Mouse (Mus musculus): ENCODE measurements around the gene Myo16.

DNA sequence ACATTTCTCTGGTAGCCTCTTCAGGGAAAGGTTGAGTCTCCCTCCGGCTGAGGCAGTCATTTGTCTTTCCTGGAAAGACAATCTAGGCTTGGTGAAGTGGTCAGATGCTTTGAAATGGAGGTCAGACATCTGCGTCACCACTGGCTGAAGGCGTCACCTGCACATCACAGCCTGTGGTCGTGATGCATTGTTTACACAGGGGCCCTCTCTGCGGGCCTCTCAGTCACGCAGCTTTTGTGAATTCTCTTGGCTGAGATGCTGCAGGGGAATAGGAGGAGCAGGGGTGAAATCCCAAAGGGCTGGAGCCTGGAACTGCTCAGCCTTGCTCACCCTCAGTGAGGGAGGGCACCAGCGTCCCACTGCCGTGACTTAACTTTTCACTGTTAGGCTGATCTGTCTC is 346.1 kb downstream of the Myo16 start:
- TF ChIP-seq CTCF (IDR thresholded peaks at IDR 0.05; ENCODE audit: low read depth, low read length) (no peak), EP300 (IDR thresholded peaks at IDR 0.05; ENCODE audit: insufficient read depth, low read depth, low read length) (no peak), POLR2A (IDR thresholded peaks at IDR 0.05; ENCODE audit: insufficient read depth, low read length) (no peak)

All from ES-Bruce4 (cell line).